Mouse (Mus musculus) E14TG2a.4 (cell line): ENCODE measurements around the gene Eftud2.
A peak's percentile ranks its signal among the peaks of the same experiment; 100 is the strongest.

Experiments used
- H3K27me3 ChIP-seq: 2 replicates; pipeline ENCODE4 v1.6.1; 2014; ENCODE audit warnings: low read length, control low read depth; ENCODE audit not compliant: insufficient read depth
- H3K36me3 ChIP-seq: 2 replicates; pipeline ENCODE4 v1.6.1; 2014; ENCODE audit warnings: low read length, control low read depth; ENCODE audit not compliant: insufficient read depth
- H3K4me1 ChIP-seq: replicated peaks from 2 replicates; pipeline ENCODE4 v1.6.1; 2014; ENCODE audit warnings: low read depth, low read length, control low read depth
- H3K4me3 ChIP-seq: replicated peaks from 2 replicates; pipeline ENCODE4 v1.5.1; 2014; ENCODE audit warnings: mild to moderate bottlenecking, low read length
- H3K9me3 ChIP-seq: 2 replicates; pipeline ENCODE4 v1.6.1; 2014; ENCODE audit warnings: low read length, control low read depth
- CTCF ChIP-seq: conservative IDR thresholded peaks from 2 replicates; pipeline ENCODE4 v1.5.1; 2014; ENCODE audit warnings: low read length
- NANOG ChIP-seq: IDR thresholded peaks from 2 replicates; pipeline ENCODE4 v1.6.1; 2014; ENCODE audit warnings: borderline replicate concordance, low read length, mixed read lengths
- POU5F1 ChIP-seq: IDR thresholded peaks from 2 replicates; pipeline ENCODE4 v1.6.1; 2014; ENCODE audit warnings: low read length, borderline replicate concordance

Gene Eftud2

GRCm38 (mm10) chr11:102888135-102888534, 7.3 kb upstream of the Eftud2 start:
- Histone ChIP-seq H3K36me3 (no peaks in the 10 kb centered on the region), H3K4me3 (no peak overlapping the region), H3K4me1 (peaks cover 1% of the 10 kb centered on the region), H3K9me3 (peaks cover 14% of the 10 kb centered on the region), H3K27me3 (peaks cover 44% of the 10 kb centered on the region)
- TF ChIP-seq NANOG (no peak), POU5F1 (no peak), CTCF (no peak)

GRCm38 (mm10) chr11:102887433-102887832, 6.6 kb upstream of the Eftud2 start:
- Histone ChIP-seq H3K27me3 (peaks cover 45% of the 10 kb centered on the region), H3K4me1 (no peaks in the 10 kb centered on the region; the same call in 1 of the 2 replicates), H3K9me3 (peaks cover 14% of the 10 kb centered on the region), H3K4me3 (no peak overlapping the region), H3K36me3 (no peaks in the 10 kb centered on the region)
- TF ChIP-seq POU5F1 (no peak), NANOG (no peak), CTCF (no peak)

- Histone ChIP-seq H3K27me3 (peaks cover 36% of the 10 kb centered on the region), H3K4me3 (no peak within 1 kb of the TSS), H3K4me1 (peaks cover 11% of the 10 kb centered on the region), H3K36me3 (no peaks in the 10 kb centered on the region), H3K9me3 (peaks cover 14% of the 10 kb centered on the region)
- no peak for TF ChIP-seq NANOG
- TF ChIP-seq CTCF = no peak
- TF ChIP-seq POU5F1 = no peak
These were observed 3.9 kb upstream of the Eftud2 start, which contains the start of gene Fam187a for GRCm38 (mm10) chr11:102884616-102885219. TSS of gene Fam187a (plus strand) at chr11:102885169.

- Histone ChIP-seq H3K4me3 (peak overlapping the region; percentile 95), H3K27me3 (peaks cover 20% of the 10 kb centered on the region), H3K4me1 (peaks cover 23% of the 10 kb centered on the region), H3K9me3 (peaks cover 14% of the 10 kb centered on the region), H3K36me3 (peaks cover 18% of the 10 kb centered on the region)
- TF ChIP-seq POU5F1 = no peak
- TF ChIP-seq NANOG = no peak
- TF ChIP-seq CTCF = no peak
These were observed 771 bp upstream of the Eftud2 start for GRCm38 (mm10) chr11:102881314-102882198.

- no peaks in the 10 kb centered on the region for H3K9me3 ChIP-seq
These were observed 1.2 kb downstream of the Eftud2 start for GRCm38 (mm10) chr11:102879558-102879957.

GRCm38 (mm10) chr11:102874801-102875334, 5.9 kb downstream of the Eftud2 start:
- Histone ChIP-seq H3K36me3 (peaks cover 80% of the 10 kb centered on the region), H3K4me3 (no peak overlapping the region), H3K9me3 (no peaks in the 10 kb centered on the region), H3K4me1 (peaks cover 13% of the 10 kb centered on the region), H3K27me3 (no peaks in the 10 kb centered on the region)
- TF ChIP-seq CTCF (no peak), POU5F1 (no peak), NANOG (no peak)

More at GRCm38 (mm10) chr11:102879558-102879957, 1.2 kb downstream of the Eftud2 start:
- TF ChIP-seq NANOG (no peak), CTCF (no peak), POU5F1 (no peak)
- H3K4me1 ChIP-seq = peaks cover 23% of the 10 kb centered on the region
- peak overlapping the region; percentile 95 for H3K4me3 ChIP-seq
- H3K36me3 ChIP-seq = peaks cover 38% of the 10 kb centered on the region
- H3K27me3 ChIP-seq = peaks cover 13% of the 10 kb centered on the region

- peaks cover 98% of the 10 kb centered on the region for H3K36me3 ChIP-seq
- H3K9me3 ChIP-seq = no peaks in the 10 kb centered on the region
- no peak overlapping the region for H3K4me3 ChIP-seq
- TF ChIP-seq POU5F1 (no peak), CTCF (peak; percentile 38)
- no peaks in the 10 kb centered on the region for H3K27me3 ChIP-seq
- H3K4me1 ChIP-seq = no peaks in the 10 kb centered on the region
These were observed 16.5 kb downstream of the Eftud2 start for GRCm38 (mm10) chr11:102864272-102864671.

- H3K4me1 ChIP-seq = no peaks in the 10 kb centered on the region
- H3K36me3 ChIP-seq = peaks cover 99% of the 10 kb centered on the region
- TF ChIP-seq CTCF (no peak), POU5F1 (no peak), NANOG (no peak)
- H3K27me3 ChIP-seq = no peaks in the 10 kb centered on the region
- H3K9me3 ChIP-seq = no peaks in the 10 kb centered on the region
- no peak overlapping the region for H3K4me3 ChIP-seq
These were observed 20.9 kb downstream of the Eftud2 start for GRCm38 (mm10) chr11:102859933-102860332.
